Mouse (Mus musculus): Measurements from ENCODE around the gene Gan. TPM values are rescaled to one million over a fixed set of nuclear protein-coding genes. Genes with fewer than 3 reads are reported as not detected.

The Gan gene
- total RNA-seq, 2 experiments from 2014 or later = 14.9 to 16.4 TPM

Other genes with a start within 250 kb of the Gan start
- 10 to 100 TPM; 32.8 to 33.6 TPM for gene Cmc2, start 236.7 kb upstream of the Gan start, total RNA-seq (2021)
- gene Cenpn, start 236.4 kb upstream of the Gan start, total RNA-seq (2021) = 10 to 100 TPM; 16.8 to 18.7 TPM
- 10 to 100 TPM; 20.9 to 23.2 TPM for gene Atmin, start 214.7 kb upstream of the Gan start, total RNA-seq (2021)
- gene 1700030J22Rik, start 179.2 kb upstream of the Gan start, total RNA-seq (2021) = 1 to 10 TPM in 1 of 2 experiments, under 1 TPM in 1; 0.96 to 1.5 TPM
- 10 to 100 TPM; 93.6 to 96.6 TPM for gene Gcsh, start 164.6 kb upstream of the Gan start, total RNA-seq (2021)
- gene Pkd1l2, start 75.7 kb upstream of the Gan start, total RNA-seq (2021) = 1 to 10 TPM; 1.5 to 3.1 TPM
- gene Bco1, start 62.3 kb upstream of the Gan start, total RNA-seq (2021) = 1 to 10 TPM in 1 of 2 experiments, under 1 TPM in 1; 0.62 to 2.0 TPM
- gene Cmip, start 98.9 kb downstream of the Gan start, total RNA-seq (2021) = 100 to 1,000 TPM; 120 to 133 TPM

Data from adrenal gland, postnatal 4 days (tissue).